Mouse (Mus musculus): ENCODE measurements around the gene Bco2.

DNA sequence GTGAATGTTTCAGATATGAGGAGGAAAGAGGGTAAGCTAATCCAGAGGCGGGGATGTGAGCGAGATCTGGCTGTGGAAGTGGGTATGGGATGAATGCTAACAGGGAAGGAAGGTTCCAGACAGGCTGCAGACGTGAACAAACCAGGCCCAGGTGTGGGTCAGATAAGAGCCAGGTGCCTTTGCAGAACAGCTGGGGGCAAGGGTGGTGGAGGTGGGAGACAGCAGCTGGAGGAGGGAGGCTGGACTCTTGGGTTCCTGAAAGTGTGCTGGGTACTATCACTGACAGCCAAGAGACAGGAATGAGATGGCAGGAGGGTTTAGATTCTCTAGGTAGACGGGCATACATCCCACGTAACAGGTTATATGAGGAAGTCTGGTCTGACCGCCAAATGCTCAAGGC is 57.9 kb downstream of the Bco2 start:
- no peak for TF ChIP-seq CTCF (IDR thresholded peaks at IDR 0.05; ENCODE audit: low read depth, low read length)
- TF ChIP-seq POLR2A (IDR thresholded peaks at IDR 0.05; ENCODE audit: extremely low read depth, insufficient read depth, low read length) = no peak

Data from liver, adult 2 months (tissue).